Mouse (Mus musculus): ENCODE data around the gene T.

- TF ChIP-seq CTCF (IDR thresholded peaks at IDR 0.05; ENCODE audit: control insufficient read depth, insufficient read depth, insufficient replicate concordance, low read depth, low read length) (no peak), POLR2A (IDR thresholded peaks at IDR 0.05; ENCODE audit: control insufficient read depth, low read depth, low read length) (no peak)
These were observed 1.9 kb upstream of the T start for GRCm38 (mm10) chr17:8432179-8432800.
